Mouse (Mus musculus) kidney, embryonic 15.5 days (tissue): ENCODE measurements around the gene 5730522E02Rik. TPM values are rescaled to one million over a fixed set of nuclear protein-coding genes. Genes with fewer than 3 reads are reported as not detected.

Experiments
- ATAC-seq: fragments of 200-750 bp; cut with Nextera tagmentation; replicated peaks from 2 replicates; pipeline ENCODE4 v1.8.0; 2017; ENCODE audit warnings: moderate TSS enrichment; ENCODE audit not compliant: low FRiP score
- H3K27ac ChIP-seq: fragments of 300-500 bp; sonication (generic); 2 replicates; pipeline ENCODE4 v1.5.1; 2015; ENCODE audit warnings: mild to moderate bottlenecking, inconsistent platforms
- H3K27me3 ChIP-seq: fragments of 300-500 bp; sonication (generic); 2 replicates; pipeline ENCODE4 v1.6.1; 2015; ENCODE audit warnings: inconsistent platforms
- H3K36me3 ChIP-seq: fragments of 300-500 bp; sonication (generic); 2 replicates; pipeline ENCODE4 v1.6.1; 2015; ENCODE audit warnings: inconsistent platforms
- H3K4me1 ChIP-seq: fragments of 300-500 bp; sonication (generic); 2 replicates; pipeline ENCODE4 v1.6.1; 2015; ENCODE audit warnings: inconsistent platforms
- H3K4me2 ChIP-seq: fragments of 300-500 bp; sonication (generic); 2 replicates; pipeline ENCODE4 v1.6.1; 2015; ENCODE audit warnings: moderate library complexity, mild to moderate bottlenecking, inconsistent platforms
- H3K4me3 ChIP-seq: fragments of 300-500 bp; sonication (generic); replicated peaks from 2 replicates; pipeline ENCODE4 v1.5.1; 2015; ENCODE audit warnings: mild to moderate bottlenecking, inconsistent platforms
- H3K9ac ChIP-seq: fragments of 300-500 bp; sonication (generic); 2 replicates; pipeline ENCODE4 v1.6.1; 2015; ENCODE audit warnings: mild to moderate bottlenecking, inconsistent platforms
- H3K9me3 ChIP-seq: fragments of 300-500 bp; sonication (generic); replicated peaks from 2 replicates; pipeline ENCODE4 v1.6.1; 2016; ENCODE audit warnings: inconsistent platforms
- WGBS: fragments of 180-500 bp; shearing (Covaris S2); methylation state at CpG from one replicate; pipeline ENCODE4 v1.1.7; 2015; ENCODE audit warnings: mixed read lengths; 5-methylcytosine and 5-hydroxymethylcytosine counted together
- polyA plus RNA-seq: library from polyadenylated mRNA; unstranded; fragments of >200 nt; fragmentation: Nextera tagmentation; extraction: Ambion mirVana; gene quantifications from 2 replicates; pipeline ENCODE4 v1.2.1, GENCODE M21; 2015

Gene 5730522E02Rik
- polyA plus RNA-seq, 1 experiment from 2014 or later: 3.0 TPM

DNA sequence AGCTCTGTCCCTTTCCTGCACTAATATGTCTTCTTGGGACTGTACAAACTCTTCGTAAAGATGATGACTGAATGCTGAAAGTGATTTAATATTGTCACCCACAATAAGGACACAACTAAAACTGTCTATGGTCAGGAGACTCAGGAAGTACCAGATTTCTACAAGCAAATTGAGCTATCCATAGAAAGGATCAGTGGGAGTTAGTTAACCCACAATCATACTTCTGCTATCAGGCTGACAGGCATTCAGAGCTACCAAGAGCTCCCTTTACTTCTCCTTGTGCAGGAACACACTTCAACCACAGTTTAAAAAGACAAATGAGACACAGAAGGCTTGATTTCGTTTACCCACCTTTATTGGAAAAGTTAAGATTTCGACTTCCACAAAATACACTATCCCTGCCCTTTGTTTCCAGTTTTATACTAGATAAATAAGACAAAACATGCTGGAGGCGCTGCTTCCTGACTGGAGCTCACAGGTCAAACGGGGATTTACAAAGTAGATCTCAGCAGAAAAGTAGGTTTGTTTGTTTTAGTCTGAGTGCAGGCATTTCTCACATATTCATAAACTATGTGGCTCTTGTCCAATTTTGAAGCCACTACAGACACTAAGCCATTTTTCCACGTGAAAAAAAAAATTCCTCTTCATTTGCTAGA lies 125.1 kb downstream of the 5730522E02Rik start:
- Histone ChIP-seq H3K4me1 (no peaks in the 10 kb centered on the region), H3K36me3 (no peaks in the 10 kb centered on the region), H3K27ac (no peak overlapping the region), H3K4me2 (no peak overlapping the region), H3K4me3 (no peak overlapping the region), H3K9me3 (no peaks in the 10 kb centered on the region), H3K9ac (no peak overlapping the region), H3K27me3 (no peaks in the 10 kb centered on the region)
- WGBS: 40% methylated on average over 6 of the region's 6 CpGs
- no peak for ATAC-seq

DNA sequence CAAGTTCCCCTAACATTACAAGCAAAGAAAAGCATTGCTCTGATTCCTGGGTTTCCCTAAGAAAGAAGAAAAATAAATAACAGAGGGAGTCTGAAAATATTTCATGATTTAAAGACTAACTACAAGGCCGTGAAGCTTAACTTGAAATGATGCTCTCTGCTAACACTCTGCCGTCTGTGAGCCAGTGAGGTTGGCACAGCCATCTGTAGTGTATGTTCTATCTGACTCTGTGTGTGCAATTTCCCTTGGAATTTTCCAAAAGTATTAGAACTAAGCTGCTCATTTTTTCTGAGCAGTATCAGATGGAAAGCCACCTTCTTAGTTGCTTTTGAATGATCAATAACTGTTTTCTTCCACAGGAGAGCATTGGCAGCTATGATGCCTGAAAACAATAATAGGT lies 134.2 kb downstream of the 5730522E02Rik start:
- Histone ChIP-seq H3K4me3 (no peak overlapping the region), H3K36me3 (no peaks in the 10 kb centered on the region), H3K4me1 (no peaks in the 10 kb centered on the region), H3K4me2 (no peak overlapping the region), H3K27me3 (no peaks in the 10 kb centered on the region), H3K9me3 (no peaks in the 10 kb centered on the region), H3K9ac (no peak overlapping the region), H3K27ac (no peak overlapping the region)
- no peak for ATAC-seq
- 53% methylated on average over 2 of the region's 2 CpGs for WGBS

GRCm38 (mm10) chr11:26075536-26075935 lies 135.0 kb downstream of the 5730522E02Rik start:
- Histone ChIP-seq H3K36me3 (no peaks in the 10 kb centered on the region), H3K9me3 (no peaks in the 10 kb centered on the region), H3K4me2 (no peak overlapping the region), H3K27ac (no peak overlapping the region), H3K27me3 (no peaks in the 10 kb centered on the region), H3K9ac (no peak overlapping the region), H3K4me3 (no peak overlapping the region), H3K4me1 (no peaks in the 10 kb centered on the region)
- ATAC-seq: no peak
- WGBS: 79% methylated on average over 6 of the region's 6 CpGs

DNA sequence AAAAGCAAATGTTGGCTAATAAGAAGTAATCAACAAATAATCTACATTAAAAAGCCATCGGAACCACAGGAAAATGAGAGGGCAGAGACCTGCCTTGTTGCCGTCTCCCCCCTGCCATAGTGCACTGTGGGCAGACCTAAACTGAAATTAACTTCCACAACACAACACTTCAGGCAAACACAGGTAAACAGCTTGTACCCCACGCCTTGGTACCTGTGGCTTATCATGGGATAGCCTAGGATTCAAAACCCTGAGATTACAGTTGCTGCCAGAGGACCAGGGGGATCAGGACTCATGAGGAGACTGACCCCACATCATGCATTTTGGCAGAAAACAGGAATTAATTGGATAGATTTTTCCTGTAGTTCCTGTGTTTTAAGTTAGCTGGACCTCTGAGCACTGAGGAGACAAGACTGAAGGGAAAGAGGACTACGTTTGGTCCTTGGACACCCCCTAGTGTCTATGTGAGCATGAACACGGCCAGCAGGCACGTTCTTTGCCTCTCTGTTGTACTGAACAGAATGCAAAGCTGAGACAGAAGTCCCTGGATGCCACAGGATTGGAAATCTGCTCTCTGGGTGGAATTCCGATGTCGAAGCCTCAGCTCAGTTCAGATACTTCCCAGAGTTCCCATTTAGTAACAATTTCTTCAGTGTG lies 136.8 kb downstream of the 5730522E02Rik start:
- H3K27me3 ChIP-seq: no peaks in the 10 kb centered on the region
- no peaks in the 10 kb centered on the region for H3K36me3 ChIP-seq
- H3K27ac ChIP-seq: no peak overlapping the region
- H3K9ac ChIP-seq: no peak overlapping the region
- ATAC-seq: 0 out of 2 replicates have a peak, but pooled peaks have one; percentile 82
- no peaks in the 10 kb centered on the region for H3K4me1 ChIP-seq
- H3K4me2 ChIP-seq: no peak overlapping the region
- no peaks in the 10 kb centered on the region for H3K9me3 ChIP-seq
- WGBS: 48% methylated on average over 8 of the region's 8 CpGs
- no peak overlapping the region for H3K4me3 ChIP-seq

GRCm38 (mm10) chr11:26072101-26072500 lies 138.5 kb downstream of the 5730522E02Rik start:
- H3K4me2 ChIP-seq: no peak overlapping the region
- no peak overlapping the region for H3K27ac ChIP-seq
- no peaks in the 10 kb centered on the region for H3K36me3 ChIP-seq
- no peak overlapping the region for H3K9ac ChIP-seq
- ATAC-seq: no peak
- no peaks in the 10 kb centered on the region for H3K27me3 ChIP-seq
- no peak overlapping the region for H3K4me3 ChIP-seq
- H3K4me1 ChIP-seq: no peaks in the 10 kb centered on the region
- no peaks in the 10 kb centered on the region for H3K9me3 ChIP-seq
- 65% methylated on average over 4 of the region's 4 CpGs for WGBS

GRCm38 (mm10) chr11:26063252-26063651 lies 147.3 kb downstream of the 5730522E02Rik start:
- no peak for ATAC-seq
- no peaks in the 10 kb centered on the region for H3K9me3 ChIP-seq
- no peak overlapping the region for H3K4me2 ChIP-seq
- H3K4me1 ChIP-seq: no peaks in the 10 kb centered on the region
- no peak overlapping the region for H3K9ac ChIP-seq
- no peaks in the 10 kb centered on the region for H3K36me3 ChIP-seq
- H3K27ac ChIP-seq: no peak overlapping the region
- WGBS: 49% methylated on average over 2 of the region's 2 CpGs
- H3K4me3 ChIP-seq: no peak overlapping the region
- no peaks in the 10 kb centered on the region for H3K27me3 ChIP-seq

DNA sequence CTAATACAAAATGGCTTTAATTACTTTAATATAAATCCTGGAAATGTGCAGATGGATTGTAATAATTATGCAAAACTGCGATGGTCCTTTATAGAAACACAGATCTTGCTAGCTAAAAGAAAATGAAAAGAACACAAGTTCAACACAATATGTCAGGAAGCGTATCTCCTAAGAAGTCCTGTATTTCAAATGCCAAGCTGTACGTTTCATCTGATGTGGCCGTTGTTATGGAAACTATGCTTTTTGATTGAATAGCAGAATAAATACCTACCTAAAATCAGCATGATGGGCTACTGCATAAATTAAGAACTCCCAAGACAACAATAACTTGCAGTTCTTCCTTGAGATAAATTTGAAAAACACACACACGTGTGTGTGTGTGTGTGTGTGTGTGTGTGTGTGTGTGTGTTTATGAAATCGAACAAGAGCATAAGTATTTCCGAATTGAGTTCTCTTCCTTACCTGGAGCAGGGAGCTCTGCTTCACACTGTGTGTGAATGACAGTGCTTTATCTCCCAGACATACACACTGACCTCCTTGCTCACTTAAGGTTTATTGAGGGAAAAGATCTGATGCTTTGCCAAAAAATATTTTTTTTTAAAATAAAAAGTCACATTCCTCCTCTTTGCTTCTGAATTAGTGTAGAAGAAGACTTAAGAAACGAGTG lies 149.0 kb downstream of the 5730522E02Rik start:
- Histone ChIP-seq H3K9ac (no peak overlapping the region), H3K4me2 (no peak overlapping the region), H3K27me3 (no peaks in the 10 kb centered on the region), H3K36me3 (no peaks in the 10 kb centered on the region), H3K4me3 (no peak overlapping the region), H3K4me1 (no peaks in the 10 kb centered on the region), H3K27ac (no peak overlapping the region), H3K9me3 (no peaks in the 10 kb centered on the region)
- no peak for ATAC-seq
- WGBS: 81% methylated on average over 8 of the region's 8 CpGs

DNA sequence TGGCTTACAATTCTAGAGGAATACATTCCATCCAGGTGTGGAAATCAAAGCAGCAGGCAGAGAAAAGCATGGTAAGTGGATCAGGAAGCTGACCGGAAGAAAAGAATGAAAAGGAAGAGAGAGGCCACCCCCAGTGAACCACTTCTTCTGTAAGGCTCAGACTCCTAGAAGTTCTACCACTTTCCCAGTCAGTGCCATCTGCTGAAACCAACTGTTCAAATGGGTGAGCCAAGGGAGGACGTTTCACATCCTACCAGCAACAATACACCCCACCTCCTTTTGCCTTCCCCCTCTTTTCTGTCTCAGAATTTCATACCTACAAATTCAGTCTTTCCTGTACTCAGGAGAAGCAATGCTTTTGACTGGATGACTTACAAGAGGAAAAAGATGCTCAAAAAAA lies 197.0 kb downstream of the 5730522E02Rik start:
- H3K27ac ChIP-seq: no peak overlapping the region
- H3K27me3 ChIP-seq: no peaks in the 10 kb centered on the region
- H3K4me2 ChIP-seq: no peak overlapping the region
- H3K36me3 ChIP-seq: no peaks in the 10 kb centered on the region
- ATAC-seq: no peak
- no peak overlapping the region for H3K9ac ChIP-seq
- H3K4me3 ChIP-seq: no peak overlapping the region
- no peaks in the 10 kb centered on the region for H3K4me1 ChIP-seq
- no peaks in the 10 kb centered on the region for H3K9me3 ChIP-seq
- 69% methylated on average over 2 of the region's 2 CpGs for WGBS

DNA sequence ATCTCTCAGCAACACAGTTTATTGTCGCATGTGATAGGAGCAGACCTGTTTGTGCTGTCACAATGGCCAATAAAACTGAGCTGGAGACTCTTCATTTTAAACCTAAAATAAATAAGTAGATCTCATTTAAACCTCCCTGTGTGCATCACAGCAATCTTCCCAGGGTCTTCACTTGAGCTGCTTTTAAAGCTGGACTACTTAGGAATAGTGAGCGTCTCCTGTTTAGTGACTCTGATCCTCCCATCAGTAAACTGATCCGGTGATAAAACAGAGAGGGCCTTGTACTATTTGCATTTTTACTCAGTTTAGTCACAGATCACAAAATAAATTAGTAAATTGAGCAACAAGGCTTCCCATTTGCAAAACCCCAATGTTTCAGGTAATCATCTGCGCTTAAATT lies 206.5 kb downstream of the 5730522E02Rik start:
- H3K27ac ChIP-seq: no peak overlapping the region
- H3K4me1 ChIP-seq: no peaks in the 10 kb centered on the region
- ATAC-seq: peak; percentile 60
- no peaks in the 10 kb centered on the region for H3K27me3 ChIP-seq
- no peaks in the 10 kb centered on the region for H3K36me3 ChIP-seq
- H3K4me2 ChIP-seq: no peak overlapping the region
- no peak overlapping the region for H3K4me3 ChIP-seq
- no peaks in the 10 kb centered on the region for H3K9me3 ChIP-seq
- 44% methylated on average over 4 of the region's 4 CpGs for WGBS
- no peak overlapping the region for H3K9ac ChIP-seq

- ATAC-seq: no peak
- Histone ChIP-seq H3K4me1 (peaks cover 5% of the 10 kb centered on the region; the same call in 1 of the 2 replicates), H3K4me3 (no peak overlapping the region), H3K27ac (no peak overlapping the region), H3K9me3 (no peaks in the 10 kb centered on the region), H3K36me3 (no peaks in the 10 kb centered on the region), H3K4me2 (no peak overlapping the region), H3K9ac (no peak overlapping the region), H3K27me3 (no peaks in the 10 kb centered on the region)
- 83% methylated on average over 5 of the region's 5 CpGs for WGBS
Observed at GRCm38 (mm10) chr11:25999738-26000137, 210.8 kb downstream of the 5730522E02Rik start.

- H3K9ac ChIP-seq: no peak overlapping the region
- 40% methylated on average over 4 of the region's 4 CpGs for WGBS
- no peak overlapping the region for H3K4me2 ChIP-seq
- no peak overlapping the region for H3K4me3 ChIP-seq
- no peaks in the 10 kb centered on the region for H3K9me3 ChIP-seq
- H3K27ac ChIP-seq: no peak overlapping the region
- no peaks in the 10 kb centered on the region for H3K36me3 ChIP-seq
- no peak for ATAC-seq
- H3K4me1 ChIP-seq: peaks cover 5% of the 10 kb centered on the region; the same call in 1 of the 2 replicates
- no peaks in the 10 kb centered on the region for H3K27me3 ChIP-seq
Observed at GRCm38 (mm10) chr11:25997469-25997868, 213.1 kb downstream of the 5730522E02Rik start.

- Histone ChIP-seq H3K9me3 (no peaks in the 10 kb centered on the region), H3K36me3 (no peaks in the 10 kb centered on the region), H3K4me3 (no peak overlapping the region), H3K27ac (no peak overlapping the region), H3K4me1 (peaks cover 5% of the 10 kb centered on the region; the same call in 1 of the 2 replicates), H3K27me3 (no peaks in the 10 kb centered on the region), H3K4me2 (no peak overlapping the region), H3K9ac (no peak overlapping the region)
- WGBS: 46% methylated on average over 2 of the region's 2 CpGs
- no peak for ATAC-seq
Observed at GRCm38 (mm10) chr11:25994128-25994527, 216.4 kb downstream of the 5730522E02Rik start.
